Mouse (Mus musculus) adrenal gland, postnatal 25 days (tissue): ENCODE measurements around the gene Lrrc20. TPM values are rescaled to one million over a fixed set of nuclear protein-coding genes. Genes with fewer than 3 reads are reported as not detected.

Experiments used
- DNase-seq: peaks from one replicate; pipeline ENCODE4 v3.0.0; 2021; ENCODE audit warnings: mixed read lengths
- total RNA-seq: library from RNA; stranded (reverse); gene quantifications from 2 replicates; pipeline ENCODE4 v1.2.3, GENCODE M21; 2021

Lrrc20 gene
- total RNA-seq, 1 experiment from 2014 or later: 28.9 TPM

DNA sequence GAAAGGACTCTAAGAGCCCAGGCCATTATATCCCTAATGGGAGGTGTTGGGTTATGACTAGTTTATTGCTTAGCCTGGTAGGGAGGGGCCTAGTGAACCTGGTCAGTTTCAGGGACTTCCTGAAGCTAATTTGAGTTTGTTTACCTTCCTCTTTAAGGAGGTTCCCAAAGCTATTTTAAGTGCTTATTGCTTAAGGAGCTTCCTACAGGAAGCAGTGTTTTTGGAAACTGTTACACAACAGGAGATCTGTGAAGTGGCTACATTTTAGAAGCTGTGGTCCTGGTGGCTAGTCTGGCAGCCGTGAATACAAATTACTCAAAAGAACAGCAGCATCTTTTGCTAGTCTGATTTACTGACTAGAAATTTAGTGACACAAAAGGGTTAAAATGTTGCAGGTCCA is 1.3 kb upstream of the Lrrc20 start:
- no peak for DNase-seq

GRCm38 (mm10) chr10:61476440-61477165 is 1.0 kb downstream of the Lrrc20 start:
- no peak for DNase-seq

GRCm38 (mm10) chr10:61479461-61479860 is 3.9 kb downstream of the Lrrc20 start:
- DNase-seq: peak; percentile 57

GRCm38 (mm10) chr10:61479927-61480326 is 4.3 kb downstream of the Lrrc20 start:
- DNase-seq: no peak

GRCm38 (mm10) chr10:61480488-61480887 is 4.9 kb downstream of the Lrrc20 start:
- no peak for DNase-seq

DNA sequence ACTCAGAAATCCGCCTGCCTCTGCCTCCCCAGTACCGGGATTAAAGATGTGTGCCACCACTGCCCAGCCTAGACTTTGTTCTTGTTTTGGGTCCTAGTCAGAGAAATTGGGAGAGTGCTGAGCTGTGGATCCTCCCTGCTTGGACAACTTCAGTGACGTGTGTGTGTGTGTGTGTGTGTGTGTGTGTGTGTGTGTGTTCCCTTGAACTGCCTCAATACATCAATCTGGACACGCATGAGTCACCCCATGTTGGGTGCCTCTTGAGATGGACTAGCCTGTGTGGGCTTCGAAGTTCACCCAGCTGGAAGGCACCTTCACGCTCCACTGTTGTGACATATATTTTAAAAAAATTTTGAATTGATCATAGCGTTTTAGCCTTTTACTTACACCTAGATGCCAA is 7.2 kb downstream of the Lrrc20 start:
- peak; percentile 54 for DNase-seq

DNA sequence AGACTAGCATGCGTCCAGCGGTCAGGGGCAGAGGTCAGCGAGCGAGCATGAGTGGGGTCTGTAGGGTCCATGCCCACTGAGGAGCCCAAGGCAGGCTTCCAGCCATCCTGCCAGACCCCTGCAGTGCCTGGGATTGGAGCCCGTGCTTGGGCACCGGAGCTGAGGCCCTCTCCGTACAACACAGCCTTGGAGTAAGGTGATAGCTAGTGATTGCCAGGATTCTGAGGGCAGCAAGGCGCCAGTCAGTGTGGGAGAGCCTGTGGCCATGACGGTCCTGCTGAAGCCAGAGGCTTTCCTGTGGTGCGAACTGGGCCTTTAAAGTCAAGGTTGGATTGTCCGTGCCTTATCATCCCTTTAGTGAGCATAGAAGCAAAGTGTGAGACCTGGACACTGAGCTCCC is 9.2 kb downstream of the Lrrc20 start:
- peak; percentile 22 for DNase-seq

DNA sequence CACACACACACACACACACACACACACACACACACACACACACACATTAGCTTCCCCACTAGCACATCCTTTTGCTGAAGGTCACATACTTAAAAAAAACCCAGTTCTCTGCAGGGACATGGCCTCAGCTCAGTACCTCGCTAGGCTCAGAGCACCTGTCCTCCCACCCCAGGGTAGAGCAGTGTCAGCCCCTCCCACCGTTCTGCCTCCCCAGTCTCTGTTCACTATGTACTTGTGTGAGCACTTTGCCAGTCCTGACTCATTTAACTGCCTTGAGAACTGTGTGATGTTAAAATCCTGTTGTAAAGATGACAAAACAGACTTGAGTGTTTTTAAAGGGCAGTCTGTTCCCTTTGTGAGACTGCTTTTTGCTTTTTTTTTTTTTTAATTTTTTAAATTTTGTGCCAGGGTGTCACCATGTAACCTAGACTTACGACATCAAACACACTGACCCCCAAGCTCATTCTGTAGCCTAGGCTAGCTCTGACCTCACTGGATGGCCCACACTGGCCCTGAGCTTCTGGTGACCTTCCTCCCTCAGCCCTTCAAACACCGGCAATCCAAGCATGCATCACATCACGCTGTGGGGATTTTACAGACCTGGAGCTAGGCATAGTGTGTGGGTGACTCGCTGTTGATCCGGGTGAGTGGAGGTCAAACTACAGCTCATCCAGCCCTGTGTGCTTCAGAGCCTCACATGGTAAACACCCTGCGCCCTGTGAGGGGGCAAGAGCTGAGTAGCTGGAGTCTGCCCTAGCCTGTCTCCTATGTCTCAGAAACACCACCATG is 11.1 kb downstream of the Lrrc20 start:
- peak; percentile 45 for DNase-seq

DNA sequence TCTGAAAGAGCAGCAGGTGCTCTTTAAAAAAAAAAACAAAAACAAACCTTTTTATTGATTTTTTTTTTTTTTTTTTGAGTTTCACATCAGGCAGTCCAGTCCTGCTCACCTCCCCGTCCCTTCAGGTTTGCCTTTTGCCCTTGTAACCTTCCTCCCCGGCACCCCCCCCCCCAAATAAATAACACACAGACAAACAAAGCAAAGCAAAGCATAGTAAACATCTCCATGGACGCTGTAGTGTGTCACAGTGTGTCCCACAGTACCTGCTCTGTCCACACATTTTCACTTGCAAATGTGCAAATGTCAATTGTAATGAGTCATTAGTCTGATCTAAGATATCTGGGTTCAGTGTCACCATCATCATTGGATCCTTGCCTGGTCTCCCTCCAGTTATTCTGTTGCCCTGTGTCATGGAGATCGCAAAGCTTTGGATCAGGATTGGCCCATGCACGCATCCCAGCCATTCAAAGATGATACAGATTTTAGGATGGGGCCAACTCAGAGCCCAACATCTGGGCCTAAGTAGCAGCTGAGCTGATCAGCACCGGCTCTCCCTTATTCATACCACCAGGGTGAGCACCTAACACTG is 13.0 kb downstream of the Lrrc20 start:
- no peak for DNase-seq

GRCm38 (mm10) chr10:61491573-61491972 is 16.0 kb downstream of the Lrrc20 start:
- DNase-seq: no peak

GRCm38 (mm10) chr10:61492040-61492439 is 16.4 kb downstream of the Lrrc20 start:
- DNase-seq: peak; percentile 84

DNA sequence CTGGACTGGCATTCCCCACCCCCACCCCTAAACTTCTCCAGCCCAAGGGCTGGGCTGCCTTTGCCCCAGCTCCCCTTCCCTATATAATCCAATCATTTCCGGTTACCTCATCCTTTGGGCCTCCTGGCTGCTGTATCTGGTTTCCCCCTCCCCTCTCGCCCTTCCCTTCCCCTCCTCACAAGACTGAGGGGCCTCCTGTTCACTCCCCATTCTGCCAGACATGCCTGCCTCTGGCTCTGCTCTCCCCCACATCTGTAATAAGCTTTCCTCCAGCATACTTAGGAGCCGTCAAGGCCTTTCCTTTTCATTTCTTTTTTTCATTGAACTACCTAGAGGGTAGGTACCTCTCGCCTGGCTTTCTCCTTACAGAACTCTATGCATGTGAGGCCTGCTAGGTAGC is 19.9 kb downstream of the Lrrc20 start:
- DNase-seq: no peak

DNA sequence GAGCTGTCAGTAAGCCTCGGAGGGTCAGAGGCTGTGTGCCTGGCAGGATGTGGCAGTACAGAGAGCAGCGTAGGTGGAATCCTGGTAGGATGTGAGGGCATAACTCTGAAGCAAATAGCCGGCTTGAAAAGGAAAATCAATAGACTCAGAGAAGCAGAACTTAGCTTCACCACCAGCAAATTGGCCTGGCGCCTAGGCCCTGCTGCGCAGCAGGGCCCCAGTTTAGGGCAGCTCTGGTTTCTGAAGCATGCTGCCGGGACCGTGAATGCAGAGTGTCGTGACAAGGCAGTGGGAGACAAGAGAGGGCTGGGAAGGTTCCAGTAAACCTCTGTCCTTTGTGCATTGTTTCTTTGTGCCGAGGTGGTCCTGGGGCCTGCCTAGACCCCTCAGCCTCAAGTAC is 20.6 kb downstream of the Lrrc20 start:
- DNase-seq: no peak

DNA sequence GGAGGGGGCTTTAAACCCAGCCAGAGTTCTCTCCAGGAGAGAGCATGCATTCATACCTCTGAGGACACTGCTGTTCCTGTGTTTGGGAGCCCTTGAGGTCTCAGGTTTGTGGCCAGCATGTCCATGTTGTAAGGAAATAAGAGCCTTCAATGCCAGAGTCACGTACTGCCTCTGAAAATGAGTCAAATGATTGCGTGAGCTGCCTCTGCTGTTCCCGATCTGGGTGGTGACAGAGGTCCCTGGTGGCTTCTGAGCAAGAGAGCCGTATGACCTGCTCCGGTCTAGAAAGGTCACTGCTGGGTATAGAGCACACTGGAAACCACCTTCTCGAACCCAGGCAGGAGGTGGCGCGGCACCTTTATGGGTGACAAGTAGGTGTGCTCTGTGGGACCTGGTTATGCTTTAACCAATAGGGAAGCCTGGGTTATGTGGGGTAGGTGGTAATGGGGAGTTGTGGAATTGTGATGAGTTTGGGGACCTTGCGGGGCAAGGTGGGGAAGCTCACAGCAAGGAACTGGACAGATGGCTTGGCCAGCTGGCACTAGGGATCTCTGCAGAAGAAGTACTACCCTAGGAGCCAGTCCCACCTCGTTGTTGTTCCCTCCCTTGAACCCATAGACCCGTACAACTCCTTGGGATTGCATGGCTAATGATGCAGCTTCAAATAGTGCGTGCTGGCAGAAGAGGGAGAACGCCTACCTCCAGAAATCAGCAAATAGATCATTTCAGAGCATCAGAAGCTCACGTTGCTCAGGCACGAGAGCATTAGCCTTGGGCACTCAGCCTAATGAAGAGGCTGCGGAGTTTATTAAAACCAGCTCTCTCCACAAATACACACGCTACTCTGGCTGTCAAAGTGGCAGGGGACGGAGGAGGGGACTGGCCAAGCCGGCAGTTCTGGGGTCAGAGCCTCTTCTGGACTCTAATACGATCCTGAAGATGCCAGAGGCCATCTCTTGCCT is 24.2 kb downstream of the Lrrc20 start:
- no peak for DNase-seq

- no peak for DNase-seq
Observed at GRCm38 (mm10) chr10:61500756-61501155, 25.2 kb downstream of the Lrrc20 start.

DNA sequence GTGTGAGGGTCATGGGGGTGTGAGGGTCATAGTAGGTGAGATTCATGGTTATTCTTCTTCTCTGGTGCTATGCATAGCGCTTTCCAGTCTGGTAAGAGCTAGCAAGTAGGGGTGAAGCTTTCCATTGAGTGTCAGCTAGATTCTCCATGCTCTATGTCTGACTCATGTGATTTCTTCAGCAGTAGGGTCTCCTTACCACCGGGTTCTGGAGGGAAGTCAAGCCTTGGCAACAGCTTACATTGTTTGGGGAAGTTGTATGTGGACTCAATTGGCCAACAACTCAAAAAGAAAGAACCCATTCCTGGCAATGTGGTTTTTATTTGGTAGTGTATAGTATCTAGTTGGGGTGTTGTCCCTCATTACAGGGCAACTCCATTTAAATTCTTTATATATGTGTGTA is 28.5 kb downstream of the Lrrc20 start:
- no peak for DNase-seq

DNA sequence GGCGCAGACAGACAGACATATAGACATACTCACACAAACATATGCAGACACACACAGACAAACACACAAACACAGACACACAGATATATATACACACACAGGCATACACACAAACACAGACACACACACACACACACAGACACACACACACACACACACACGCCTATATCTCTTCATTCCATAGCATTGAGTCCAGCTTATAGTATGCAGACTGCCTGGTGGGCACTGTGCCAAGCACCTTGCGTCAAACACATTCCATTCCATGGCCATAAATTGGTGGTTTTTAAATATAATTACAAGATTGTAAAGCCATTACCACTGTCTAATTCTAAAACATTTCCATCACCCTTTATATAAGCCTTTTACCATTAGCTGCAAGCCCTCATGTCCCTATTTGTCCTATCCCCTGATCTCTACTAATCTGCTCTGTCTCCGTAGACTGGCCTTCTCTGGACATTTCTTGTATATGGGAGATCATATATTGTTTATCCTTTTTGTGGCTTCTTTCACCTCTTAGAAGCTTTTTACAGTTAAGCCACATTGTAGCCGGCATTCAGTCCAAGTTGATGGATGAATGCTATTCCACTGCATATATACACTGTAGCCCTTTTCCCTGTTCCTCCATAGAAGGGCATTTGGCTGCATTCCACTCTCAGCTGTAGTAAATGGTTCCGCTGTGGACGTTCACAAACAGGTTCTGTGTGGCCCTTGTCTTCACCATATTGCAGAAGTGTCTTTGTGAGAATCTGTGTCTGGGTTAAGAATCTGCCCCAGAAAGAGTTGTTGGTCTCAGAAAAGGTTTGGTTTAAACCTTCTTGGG is 31.0 kb downstream of the Lrrc20 start:
- no peak for DNase-seq

DNA sequence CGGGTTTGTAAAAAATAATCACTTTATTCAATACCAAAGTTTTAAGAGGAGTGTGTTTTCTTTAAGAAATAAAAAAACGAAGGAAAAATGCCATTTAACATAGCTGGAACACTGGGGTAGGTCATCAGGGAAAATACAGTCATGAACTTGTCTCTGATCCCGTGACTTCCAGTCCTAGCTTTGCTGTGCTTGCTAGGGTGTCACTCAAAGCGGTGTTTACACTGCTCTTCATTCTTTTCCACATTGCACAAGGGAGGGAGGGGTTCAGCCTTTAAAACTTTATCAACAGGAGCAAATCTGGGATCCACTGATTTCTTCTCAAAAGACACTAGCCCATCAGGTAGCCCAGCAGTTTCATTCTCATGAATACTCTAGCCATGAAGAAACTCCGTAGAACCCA is 34.3 kb downstream of the Lrrc20 start:
- no peak for DNase-seq

DNA sequence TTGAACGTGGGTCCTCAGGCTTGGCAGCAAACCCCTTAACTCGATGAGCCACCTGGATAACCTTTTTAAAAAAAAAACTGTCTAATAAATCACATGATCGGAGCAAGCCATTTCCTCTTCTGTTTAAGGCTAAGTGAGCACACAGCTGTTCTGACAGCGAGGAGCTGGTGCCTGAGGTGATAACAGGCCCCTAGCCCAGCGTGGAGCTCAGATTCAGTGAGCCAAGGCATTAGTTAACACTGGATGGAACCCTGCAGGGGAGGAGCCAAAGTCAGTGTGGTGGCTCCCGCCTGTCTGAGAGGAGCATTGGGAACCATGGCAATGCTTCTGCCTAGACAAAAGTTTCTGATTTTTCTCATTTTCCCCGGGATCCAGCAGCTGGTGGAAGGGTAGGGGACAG is 35.2 kb downstream of the Lrrc20 start:
- DNase-seq: no peak

- DNase-seq: no peak
Observed at GRCm38 (mm10) chr10:61512215-61512889, 36.8 kb downstream of the Lrrc20 start.

DNA sequence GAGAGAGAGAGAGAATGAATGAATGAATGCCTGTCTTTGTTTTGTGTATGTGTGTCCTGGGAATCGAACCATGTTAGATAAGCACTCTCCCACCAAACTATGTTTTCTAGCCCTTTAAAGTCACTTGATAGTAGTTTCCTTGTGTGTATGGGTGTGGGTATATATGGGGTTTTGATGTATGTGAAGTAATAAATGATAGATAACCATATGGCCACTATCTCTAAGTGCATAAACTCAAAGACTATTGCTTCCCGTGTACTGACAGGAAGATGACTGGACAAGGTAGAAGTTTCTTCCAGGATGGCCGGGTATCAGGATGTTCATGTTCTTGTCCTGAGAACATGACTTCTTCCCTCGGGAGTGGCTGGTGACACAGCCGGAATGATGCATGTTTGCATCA is 41.3 kb downstream of the Lrrc20 start:
- no peak for DNase-seq
